Mouse (Mus musculus): ENCODE data around the gene Tbcb.

DNA sequence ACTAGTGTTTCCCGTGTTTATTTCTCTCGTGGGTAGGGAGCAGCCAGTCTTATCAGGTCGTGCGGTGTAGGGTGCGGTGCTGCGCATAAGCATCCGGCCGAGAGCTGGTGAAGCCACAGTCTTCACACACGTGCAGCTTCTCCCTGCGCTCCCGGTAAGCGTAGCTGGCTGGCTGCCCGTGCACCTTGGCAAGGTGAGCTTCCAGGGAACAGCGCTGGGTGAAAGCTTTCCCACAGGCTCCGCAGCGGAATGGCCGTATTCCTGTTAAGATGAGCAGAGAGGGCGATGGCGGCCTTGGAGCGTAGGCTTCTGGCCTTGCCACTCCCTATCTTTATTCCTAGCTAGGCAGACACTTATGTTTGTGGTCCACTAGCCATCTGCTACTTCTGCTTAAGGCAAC lies 1.3 kb upstream of the Tbcb start:
- no peak for TF ChIP-seq CTCF (IDR thresholded peaks at IDR 0.05; ENCODE audit: low read depth, low read length)
- no peak for TF ChIP-seq POLR2A (IDR thresholded peaks at IDR 0.05; ENCODE audit: insufficient read depth, low read length)
- no peak for TF ChIP-seq EP300 (IDR thresholded peaks at IDR 0.05; ENCODE audit: insufficient read depth, low read depth, low read length)

Measured in ES-Bruce4 (cell line).